Mouse (Mus musculus): ENCODE measurements around the gene Esr1. TPM values are rescaled to one million over a fixed set of nuclear protein-coding genes. Genes with fewer than 3 reads are reported as not detected.

Gene Esr1
- polyA plus RNA-seq, 1 experiment from 2014 or later, result 0.24 TPM

DNA sequence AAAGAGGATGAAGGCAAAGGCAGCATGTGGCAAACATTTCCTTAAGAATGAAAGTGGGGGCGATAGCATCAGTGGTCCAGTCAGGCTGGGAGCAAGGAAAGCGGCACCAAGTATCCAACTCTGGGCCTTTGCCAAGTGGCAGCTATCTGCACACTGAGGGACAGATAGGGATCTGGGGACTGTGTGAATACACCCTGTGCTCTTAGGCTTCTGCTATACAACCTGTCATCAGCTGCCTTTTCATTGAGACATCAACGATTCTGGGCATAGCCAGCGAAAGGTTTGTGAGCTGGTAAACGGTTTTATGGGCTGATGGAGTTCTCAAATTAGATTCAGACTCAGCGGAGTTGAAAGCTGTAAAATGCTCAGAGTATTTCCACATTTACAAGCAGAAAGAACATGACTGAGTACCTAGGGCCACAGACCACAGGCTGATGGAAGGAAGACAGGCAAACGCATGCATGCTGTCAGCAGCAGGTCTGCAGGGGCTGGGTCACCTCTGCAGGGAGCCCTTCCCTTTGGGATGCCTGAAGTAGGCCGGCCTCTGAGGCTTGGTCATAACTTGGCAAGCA lies 397.5 kb downstream of the Esr1 start:
- Histone ChIP-seq H3K4me1 (replicated peaks; ENCODE audit: control insufficient read depth, insufficient read depth, low read length) (no peaks in the 10 kb centered on the region), H3K36me3 (ENCODE audit: control insufficient read depth, insufficient read depth) (no peaks in the 10 kb centered on the region), H3K4me2 (ENCODE audit: low read length) (no peak overlapping the region), H3K9me3 (ENCODE audit: control insufficient read depth, low read length) (no peaks in the 10 kb centered on the region), H3K9ac (replicated peaks; ENCODE audit: low read depth, low read length) (no peak overlapping the region), H3K27ac (ENCODE audit: low read length) (no peak overlapping the region), H3K27me3 (replicated peaks; ENCODE audit: control insufficient read depth, insufficient read depth, low read length) (no peaks in the 10 kb centered on the region), H3K4me3 (replicated peaks; ENCODE audit: low read length) (no peak overlapping the region)
- ATAC-seq, result no peak
- WGBS, result 77% methylated on average over 8 of the region's 8 CpGs

GRCm38 (mm10) chr10:5012004-5012403 lies 400.6 kb downstream of the Esr1 start:
- ATAC-seq, result no peak
- Histone ChIP-seq H3K4me1 (replicated peaks; ENCODE audit: control insufficient read depth, insufficient read depth, low read length) (no peaks in the 10 kb centered on the region), H3K36me3 (ENCODE audit: control insufficient read depth, insufficient read depth) (no peaks in the 10 kb centered on the region), H3K4me3 (replicated peaks; ENCODE audit: low read length) (no peak overlapping the region), H3K9ac (replicated peaks; ENCODE audit: low read depth, low read length) (no peak overlapping the region), H3K27ac (ENCODE audit: low read length) (no peak overlapping the region), H3K27me3 (replicated peaks; ENCODE audit: control insufficient read depth, insufficient read depth, low read length) (no peaks in the 10 kb centered on the region), H3K9me3 (ENCODE audit: control insufficient read depth, low read length) (no peaks in the 10 kb centered on the region), H3K4me2 (ENCODE audit: low read length) (no peak overlapping the region)

DNA sequence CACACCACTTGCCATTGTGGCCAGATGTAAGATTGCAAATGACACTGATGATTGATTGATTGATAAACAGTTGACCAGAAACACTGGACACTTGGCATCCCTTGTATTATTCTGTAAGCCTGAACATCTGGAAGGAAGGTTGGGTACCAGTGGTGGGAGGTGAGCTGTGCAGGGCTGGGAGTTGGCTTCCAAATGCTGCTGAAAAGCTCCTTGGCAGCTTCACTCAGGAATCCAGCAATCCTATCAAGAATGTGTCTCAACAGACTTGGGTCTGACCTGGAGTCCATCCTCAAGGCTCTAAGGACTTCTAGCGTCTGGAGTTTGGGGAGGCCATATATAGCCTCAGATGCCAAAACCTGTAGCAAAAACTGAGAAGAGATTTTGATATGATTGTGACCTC lies 403.6 kb downstream of the Esr1 start:
- WGBS, result 91% methylated on average over 1 of the region's 1 CpGs
- H3K4me3 ChIP-seq (replicated peaks; ENCODE audit: low read length), result no peak overlapping the region
- H3K27ac ChIP-seq (ENCODE audit: low read length), result no peak overlapping the region
- ATAC-seq, result no peak
- no peaks in the 10 kb centered on the region for H3K27me3 ChIP-seq (replicated peaks; ENCODE audit: control insufficient read depth, insufficient read depth, low read length)
- no peak overlapping the region for H3K4me2 ChIP-seq (ENCODE audit: low read length)
- no peak overlapping the region for H3K9ac ChIP-seq (replicated peaks; ENCODE audit: low read depth, low read length)
- H3K36me3 ChIP-seq (ENCODE audit: control insufficient read depth, insufficient read depth), result no peaks in the 10 kb centered on the region
- no peaks in the 10 kb centered on the region for H3K4me1 ChIP-seq (replicated peaks; ENCODE audit: control insufficient read depth, insufficient read depth, low read length)
- H3K9me3 ChIP-seq (ENCODE audit: control insufficient read depth, low read length), result no peaks in the 10 kb centered on the region

DNA sequence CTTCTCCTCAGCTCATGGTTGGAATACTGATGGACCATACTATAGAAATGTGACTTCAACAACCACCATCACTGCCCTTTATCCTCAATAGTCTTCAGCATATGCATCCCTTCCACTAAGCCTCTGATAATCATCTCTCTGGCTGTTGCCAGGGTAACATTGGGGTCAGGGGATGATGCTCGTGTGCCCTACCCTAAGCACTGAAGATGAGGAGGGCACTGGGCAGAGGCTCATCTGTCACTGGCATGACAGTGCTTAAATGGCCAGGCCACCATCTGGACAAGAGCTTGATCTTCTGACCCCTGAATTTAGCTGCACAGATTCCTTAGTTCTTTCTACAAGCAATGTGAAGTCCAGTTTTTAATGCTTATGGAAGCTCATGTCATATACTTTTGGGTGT lies 405.8 kb downstream of the Esr1 start:
- Histone ChIP-seq H3K27me3 (replicated peaks; ENCODE audit: control insufficient read depth, insufficient read depth, low read length) (no peaks in the 10 kb centered on the region), H3K4me2 (ENCODE audit: low read length) (no peak overlapping the region), H3K36me3 (ENCODE audit: control insufficient read depth, insufficient read depth) (no peaks in the 10 kb centered on the region), H3K9ac (replicated peaks; ENCODE audit: low read depth, low read length) (no peak overlapping the region), H3K9me3 (ENCODE audit: control insufficient read depth, low read length) (no peaks in the 10 kb centered on the region), H3K27ac (ENCODE audit: low read length) (no peak overlapping the region), H3K4me1 (replicated peaks; ENCODE audit: control insufficient read depth, insufficient read depth, low read length) (no peaks in the 10 kb centered on the region), H3K4me3 (replicated peaks; ENCODE audit: low read length) (no peak overlapping the region)
- ATAC-seq, result no peak
- 66% methylated on average over 1 of the region's 1 CpGs for WGBS

DNA sequence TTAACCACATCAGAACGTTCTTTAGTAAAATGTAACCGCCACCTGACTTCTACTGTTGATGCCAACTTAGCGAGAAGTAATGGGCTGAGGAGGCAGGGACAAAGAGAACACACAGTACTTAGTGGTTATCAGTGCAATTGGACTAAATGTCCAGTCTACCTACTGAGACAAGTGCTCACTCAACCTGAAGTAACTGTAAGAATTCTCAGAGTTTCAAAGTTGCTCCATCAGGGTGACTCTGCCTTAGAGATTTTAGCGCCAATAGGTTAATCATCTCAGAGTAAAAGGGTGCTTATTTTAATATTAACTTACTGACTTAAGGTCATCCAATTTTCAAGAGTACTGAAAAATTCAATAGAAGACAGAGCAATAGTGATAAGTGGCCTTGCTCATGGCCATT lies 414.5 kb downstream of the Esr1 start:
- no peak for ATAC-seq
- Histone ChIP-seq H3K36me3 (ENCODE audit: control insufficient read depth, insufficient read depth) (no peaks in the 10 kb centered on the region), H3K4me2 (ENCODE audit: low read length) (no peak overlapping the region), H3K27ac (ENCODE audit: low read length) (no peak overlapping the region), H3K4me3 (replicated peaks; ENCODE audit: low read length) (no peak overlapping the region), H3K4me1 (replicated peaks; ENCODE audit: control insufficient read depth, insufficient read depth, low read length) (no peaks in the 10 kb centered on the region), H3K9ac (replicated peaks; ENCODE audit: low read depth, low read length) (no peak overlapping the region), H3K9me3 (ENCODE audit: control insufficient read depth, low read length) (no peaks in the 10 kb centered on the region), H3K27me3 (replicated peaks; ENCODE audit: control insufficient read depth, insufficient read depth, low read length) (no peaks in the 10 kb centered on the region)
- 88% methylated on average over 4 of the region's 4 CpGs for WGBS

GRCm38 (mm10) chr10:5027208-5027607 lies 415.8 kb downstream of the Esr1 start:
- no peak overlapping the region for H3K27ac ChIP-seq (ENCODE audit: low read length)
- H3K9ac ChIP-seq (replicated peaks; ENCODE audit: low read depth, low read length), result no peak overlapping the region
- no peaks in the 10 kb centered on the region for H3K36me3 ChIP-seq (ENCODE audit: control insufficient read depth, insufficient read depth)
- H3K27me3 ChIP-seq (replicated peaks; ENCODE audit: control insufficient read depth, insufficient read depth, low read length), result no peaks in the 10 kb centered on the region
- no peak overlapping the region for H3K4me3 ChIP-seq (replicated peaks; ENCODE audit: low read length)
- no peak for ATAC-seq
- 87% methylated on average over 1 of the region's 1 CpGs for WGBS
- H3K4me2 ChIP-seq (ENCODE audit: low read length), result no peak overlapping the region
- no peaks in the 10 kb centered on the region for H3K4me1 ChIP-seq (replicated peaks; ENCODE audit: control insufficient read depth, insufficient read depth, low read length)
- H3K9me3 ChIP-seq (ENCODE audit: control insufficient read depth, low read length), result no peaks in the 10 kb centered on the region

DNA sequence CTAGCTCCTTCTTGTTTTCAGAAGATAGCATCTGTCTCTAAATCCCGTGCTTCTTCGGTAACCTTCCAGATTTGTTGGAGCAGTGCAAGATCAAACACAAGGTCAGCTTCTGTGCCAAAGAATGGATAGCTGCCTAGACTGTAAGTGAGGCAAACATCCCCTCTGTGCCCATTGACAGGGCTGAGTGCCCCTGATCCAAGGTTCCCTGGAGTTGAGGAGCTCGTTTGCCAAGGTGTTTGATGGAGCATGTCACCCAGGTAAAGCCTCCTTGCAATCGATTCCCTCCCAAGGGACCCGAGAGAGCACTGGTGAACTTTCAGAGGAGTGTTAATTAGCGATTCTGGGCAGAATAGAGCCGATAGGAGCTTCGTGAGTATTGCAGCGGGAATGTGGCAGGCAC lies 416.9 kb downstream of the Esr1 start:
- Histone ChIP-seq H3K4me3 (replicated peaks; ENCODE audit: low read length) (no peak overlapping the region), H3K36me3 (ENCODE audit: control insufficient read depth, insufficient read depth) (no peaks in the 10 kb centered on the region), H3K4me2 (ENCODE audit: low read length) (no peak overlapping the region), H3K9me3 (ENCODE audit: control insufficient read depth, low read length) (no peaks in the 10 kb centered on the region), H3K27me3 (replicated peaks; ENCODE audit: control insufficient read depth, insufficient read depth, low read length) (no peaks in the 10 kb centered on the region), H3K9ac (replicated peaks; ENCODE audit: low read depth, low read length) (no peak overlapping the region), H3K27ac (ENCODE audit: low read length) (no peak overlapping the region), H3K4me1 (replicated peaks; ENCODE audit: control insufficient read depth, insufficient read depth, low read length) (no peaks in the 10 kb centered on the region)
- 81% methylated on average over 9 of the region's 9 CpGs for WGBS
- ATAC-seq, result no peak

GRCm38 (mm10) chr10:5029161-5029560 lies 417.8 kb downstream of the Esr1 start:
- Histone ChIP-seq H3K4me2 (ENCODE audit: low read length) (no peak overlapping the region), H3K36me3 (ENCODE audit: control insufficient read depth, insufficient read depth) (no peaks in the 10 kb centered on the region), H3K9ac (replicated peaks; ENCODE audit: low read depth, low read length) (no peak overlapping the region), H3K27me3 (replicated peaks; ENCODE audit: control insufficient read depth, insufficient read depth, low read length) (no peaks in the 10 kb centered on the region), H3K4me1 (replicated peaks; ENCODE audit: control insufficient read depth, insufficient read depth, low read length) (no peaks in the 10 kb centered on the region), H3K4me3 (replicated peaks; ENCODE audit: low read length) (no peak overlapping the region), H3K27ac (ENCODE audit: low read length) (no peak overlapping the region), H3K9me3 (ENCODE audit: control insufficient read depth, low read length) (no peaks in the 10 kb centered on the region)
- no peak for ATAC-seq
- 86% methylated on average over 2 of the region's 2 CpGs for WGBS

GRCm38 (mm10) chr10:5029883-5030282 lies 418.5 kb downstream of the Esr1 start:
- Histone ChIP-seq H3K27ac (ENCODE audit: low read length) (no peak overlapping the region), H3K4me2 (ENCODE audit: low read length) (no peak overlapping the region), H3K4me1 (replicated peaks; ENCODE audit: control insufficient read depth, insufficient read depth, low read length) (no peaks in the 10 kb centered on the region), H3K36me3 (ENCODE audit: control insufficient read depth, insufficient read depth) (no peaks in the 10 kb centered on the region), H3K9me3 (ENCODE audit: control insufficient read depth, low read length) (no peaks in the 10 kb centered on the region), H3K4me3 (replicated peaks; ENCODE audit: low read length) (no peak overlapping the region), H3K27me3 (replicated peaks; ENCODE audit: control insufficient read depth, insufficient read depth, low read length) (no peaks in the 10 kb centered on the region), H3K9ac (replicated peaks; ENCODE audit: low read depth, low read length) (no peak overlapping the region)
- WGBS, result 95% methylated on average over 1 of the region's 1 CpGs
- no peak for ATAC-seq

Measured in forebrain, embryonic 16.5 days (tissue).